Mouse (Mus musculus) embryo, embryonic 10.5 days (tissue): ENCODE data around the gene Ksr2.
A peak's percentile ranks its signal among the peaks of the same experiment; 100 is the strongest.
"Not testable (repeated sequence)": the region's sequence is repeated elsewhere in the genome, so short reads cannot be mapped to it uniquely, and the experiment has no call there.

Experiments used
- DNase-seq: peaks from one replicate; pipeline ENCODE4 v3.0.0-alpha.2; 2015; ENCODE audit warnings: low spot score

Gene Ksr2

DNA sequence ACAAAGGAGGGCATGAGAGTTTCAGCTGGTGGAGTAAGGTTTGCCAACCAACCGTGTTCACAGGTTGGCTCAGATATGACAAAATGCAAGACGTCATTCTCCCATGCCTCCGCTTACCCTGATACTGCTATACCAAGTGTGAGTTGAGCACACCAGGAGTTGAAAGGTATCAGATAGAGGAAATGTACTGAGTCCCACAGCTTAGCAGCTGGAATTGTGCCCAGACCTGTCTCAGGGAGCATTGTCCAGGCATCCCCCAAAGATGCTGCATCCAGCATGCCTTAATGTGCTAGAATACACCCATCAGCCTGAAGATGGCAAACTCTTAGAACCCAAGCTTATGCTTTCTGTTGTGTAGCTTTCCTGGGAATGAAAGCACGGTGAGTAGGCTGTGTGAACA, 206.5 kb downstream of the Ksr2 start:
- no peak for DNase-seq

DNA sequence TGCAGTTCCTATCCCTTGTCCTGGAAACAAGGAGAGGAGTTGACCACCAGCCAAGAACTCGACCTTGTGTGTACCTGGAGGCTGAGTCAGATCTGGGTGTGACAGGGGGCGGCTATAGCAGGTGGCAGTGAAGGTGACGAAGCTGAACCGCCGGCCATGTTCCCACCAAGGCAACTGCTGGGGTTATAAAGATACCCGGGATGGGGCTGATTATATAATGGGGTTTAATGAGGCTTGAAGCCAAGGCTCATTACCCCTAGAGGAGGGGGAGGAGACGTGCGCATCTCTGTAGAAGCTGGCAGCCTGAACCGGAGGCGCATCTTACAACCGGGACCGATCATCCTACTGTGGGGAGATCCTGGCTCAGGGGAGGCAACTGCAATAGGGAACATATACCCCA, 208.4 kb downstream of the Ksr2 start:
- DNase-seq = peak; percentile 17

DNA sequence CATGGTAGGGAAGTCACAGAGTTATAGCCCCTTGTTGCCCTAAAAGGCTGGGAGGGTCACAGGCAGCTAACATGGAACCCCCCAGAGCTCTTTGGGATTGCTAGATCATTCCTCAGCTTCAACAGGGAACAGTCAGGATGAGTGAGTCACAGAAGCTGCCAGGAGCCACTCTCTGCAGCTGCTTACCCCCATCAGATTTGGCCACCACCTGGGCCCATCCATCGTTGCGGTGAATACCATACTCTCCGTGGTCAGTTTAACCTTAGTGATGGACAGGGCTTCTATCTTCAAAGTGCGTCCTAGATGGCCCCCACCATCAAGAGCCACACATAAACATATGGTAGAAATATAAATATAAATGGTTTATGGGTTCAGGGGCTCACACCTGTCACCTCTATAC, 209.4 kb downstream of the Ksr2 start:
- DNase-seq = not testable (repeated sequence)

DNA sequence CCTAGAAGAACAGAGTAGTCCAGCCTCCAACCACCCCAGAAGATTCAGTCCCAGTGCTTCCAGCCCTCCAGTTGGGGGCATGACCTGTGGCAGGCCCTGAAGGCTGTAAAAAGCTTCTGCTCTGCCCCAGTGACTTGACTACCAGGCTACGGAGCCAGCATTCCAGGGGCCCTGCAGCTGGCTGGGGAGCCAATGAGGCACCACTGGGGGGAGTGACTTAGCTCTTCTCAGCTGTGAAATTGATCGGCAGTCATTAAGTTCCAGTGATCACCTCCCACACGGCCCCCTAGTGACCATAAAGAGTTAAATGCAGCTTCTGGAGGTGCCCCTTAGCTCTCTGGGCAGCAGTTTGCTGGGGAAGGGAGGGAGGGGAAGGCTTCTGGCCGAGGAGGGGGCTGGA, 213.1 kb downstream of the Ksr2 start:
- DNase-seq = peak; percentile 61

DNA sequence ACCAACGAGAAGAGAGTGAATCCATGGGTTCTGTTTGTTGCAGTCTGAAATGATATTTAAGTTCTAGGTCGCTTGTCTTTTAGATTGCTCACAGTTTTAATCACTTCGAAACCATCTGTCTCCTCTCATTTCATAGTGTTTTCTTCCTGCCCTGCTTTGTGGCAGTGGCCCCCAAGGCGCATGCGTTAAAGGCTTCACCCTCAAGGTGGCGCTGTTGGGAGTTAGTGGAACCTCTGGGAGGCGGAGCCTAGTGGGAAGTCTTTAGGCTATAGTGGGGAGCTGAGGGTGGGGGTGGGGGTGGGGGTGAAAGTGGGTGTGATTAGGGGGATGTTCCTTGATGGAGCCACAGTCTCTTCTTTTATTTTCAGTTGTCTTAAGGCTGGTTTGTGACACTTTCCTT, 214.6 kb downstream of the Ksr2 start:
- peak; percentile 59 for DNase-seq

DNA sequence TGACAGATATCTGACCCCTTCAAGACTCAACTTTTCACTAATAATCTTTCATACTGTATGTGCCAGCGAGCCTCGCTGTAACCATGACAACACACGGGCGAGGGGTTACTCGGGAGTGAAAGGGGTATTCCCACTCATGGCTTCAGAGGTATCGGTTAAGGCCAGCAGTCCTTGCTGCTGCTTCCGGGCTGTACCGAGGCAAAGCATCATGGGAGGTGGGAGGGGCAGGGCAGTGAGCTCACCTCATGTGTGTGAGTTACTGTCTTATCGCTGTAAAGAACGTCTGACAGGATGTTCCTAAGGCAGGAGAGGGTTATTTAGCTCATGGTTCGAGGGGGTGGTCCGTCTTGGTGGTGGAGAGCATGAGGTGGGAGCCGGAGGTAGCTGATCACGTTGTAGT, 215.8 kb downstream of the Ksr2 start:
- DNase-seq = no peak

DNA sequence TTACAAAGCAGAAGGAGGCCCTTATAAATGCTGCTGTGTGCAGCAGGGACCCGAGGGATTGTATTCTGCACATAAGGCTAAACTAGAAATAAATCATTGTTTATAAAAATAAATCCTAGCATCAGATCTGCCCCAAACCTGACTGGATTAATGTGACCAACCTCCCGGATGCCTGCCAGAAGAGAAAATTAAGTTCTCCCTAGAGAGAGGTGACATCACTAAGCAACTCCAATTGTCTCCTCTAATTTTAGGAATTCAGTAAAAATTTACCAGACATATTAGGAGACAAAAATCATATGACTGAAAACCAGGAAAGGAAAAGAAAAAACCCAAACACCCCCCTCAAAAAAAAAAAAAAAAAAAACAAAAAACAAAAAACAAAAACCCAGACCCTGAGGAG, 221.4 kb downstream of the Ksr2 start:
- DNase-seq = no peak

DNA sequence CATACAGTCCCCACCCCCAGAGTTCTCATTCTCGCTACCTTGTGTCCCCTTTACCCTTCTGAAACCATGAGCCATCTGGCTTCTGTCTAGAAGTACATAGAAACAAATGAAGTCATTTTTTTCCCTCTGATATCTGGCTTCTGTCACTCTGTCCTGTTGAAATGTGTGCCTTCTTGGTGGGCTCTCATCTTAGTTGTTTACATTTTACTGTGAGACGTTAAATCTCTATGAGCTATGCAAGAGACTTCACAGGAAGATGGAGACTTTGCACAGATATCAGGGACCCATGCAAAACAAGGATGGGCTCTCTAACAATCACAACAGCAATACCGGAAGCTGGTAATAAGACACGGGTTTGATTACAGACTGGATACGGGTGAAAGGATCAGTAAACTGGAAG, 222.0 kb downstream of the Ksr2 start:
- DNase-seq = no peak

DNA sequence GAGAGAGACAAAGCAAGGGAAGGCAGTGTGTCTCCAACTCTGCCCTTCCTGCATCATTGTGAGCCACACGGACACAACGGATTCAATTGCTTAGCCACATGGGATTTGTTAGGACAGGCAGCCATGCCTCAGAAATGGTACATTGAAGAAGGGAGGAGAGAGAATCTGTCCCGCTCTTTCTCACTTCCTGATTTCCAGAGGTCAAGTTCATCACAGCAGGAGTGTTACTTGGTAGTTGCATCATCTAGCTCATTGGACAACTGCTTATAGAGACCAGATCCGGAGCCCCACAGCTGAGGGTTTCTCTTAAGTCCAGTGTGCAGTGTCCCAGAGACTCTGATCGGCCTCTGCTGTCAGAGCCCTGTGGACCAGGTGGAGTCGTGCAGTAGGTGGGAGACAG, 227.8 kb downstream of the Ksr2 start:
- DNase-seq = no peak

DNA sequence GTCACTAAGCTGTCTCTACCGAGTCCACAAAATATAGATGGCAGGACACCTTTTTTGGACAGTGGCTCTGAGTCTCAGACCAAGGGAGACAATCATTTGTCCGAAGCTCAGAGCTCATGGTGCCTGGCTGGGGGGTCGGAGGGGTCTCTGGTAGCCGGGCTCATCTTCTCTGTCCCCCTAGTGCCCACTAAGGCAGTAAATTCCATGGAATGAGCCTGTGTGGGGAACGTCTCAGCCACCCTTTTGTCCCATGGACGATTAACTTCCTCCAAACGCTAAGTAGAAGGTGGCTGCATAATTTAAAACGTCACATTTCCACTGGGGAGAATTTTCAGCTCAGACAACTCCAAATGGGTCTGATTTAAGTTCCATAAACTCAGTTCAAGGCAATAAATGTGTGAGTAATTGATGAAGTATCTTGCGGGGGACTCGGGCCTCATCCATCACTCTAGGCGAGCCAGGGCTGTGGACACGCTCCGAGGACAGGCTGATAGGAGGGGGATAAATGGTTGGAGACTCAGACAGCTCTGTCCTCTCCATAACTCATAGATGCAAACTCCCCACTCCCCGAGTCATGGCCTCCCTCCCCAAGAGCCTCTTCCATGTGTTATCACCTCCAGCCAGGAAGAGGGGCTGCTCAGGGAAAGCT, 237.6 kb downstream of the Ksr2 start:
- DNase-seq = peak; percentile 17

DNA sequence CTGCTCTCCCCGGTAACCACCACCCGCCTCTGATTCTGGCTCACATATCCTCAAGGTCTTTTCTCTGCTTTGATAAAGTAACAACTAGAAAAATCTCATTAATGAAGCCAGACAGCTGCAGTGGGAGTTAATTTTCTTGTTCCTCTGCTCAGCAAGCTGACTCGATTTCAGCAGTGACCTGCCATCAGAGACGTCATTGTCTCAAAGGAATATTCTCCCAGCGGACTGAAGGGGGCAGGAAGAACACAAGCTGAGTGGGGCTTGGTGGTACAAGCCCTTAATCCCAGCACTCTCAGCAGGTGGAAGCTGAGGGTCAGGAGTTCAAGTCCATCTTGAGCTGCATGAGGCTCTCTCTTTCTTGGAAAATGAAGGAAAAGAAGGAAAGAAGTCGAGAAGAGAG, 244.8 kb downstream of the Ksr2 start:
- DNase-seq = no peak

DNA sequence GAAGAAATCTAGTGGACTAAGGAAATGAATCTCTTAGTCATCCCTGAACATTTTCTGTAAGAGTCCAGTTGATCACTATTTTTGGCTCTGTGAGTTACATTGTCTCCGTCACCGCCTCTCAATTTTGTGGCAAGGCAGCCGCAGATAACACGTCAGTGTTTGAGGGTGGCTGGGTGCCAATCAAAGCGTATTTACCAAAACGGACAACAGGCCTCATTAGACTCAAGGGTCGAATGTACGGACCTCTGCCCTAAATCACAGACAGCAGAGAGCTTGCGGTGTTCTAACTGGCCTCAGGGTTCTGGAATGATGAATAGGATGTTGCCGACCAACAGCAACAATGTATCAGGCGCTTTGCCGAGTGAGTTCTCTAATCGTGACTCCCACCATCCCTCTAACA, 245.8 kb downstream of the Ksr2 start:
- DNase-seq = no peak

DNA sequence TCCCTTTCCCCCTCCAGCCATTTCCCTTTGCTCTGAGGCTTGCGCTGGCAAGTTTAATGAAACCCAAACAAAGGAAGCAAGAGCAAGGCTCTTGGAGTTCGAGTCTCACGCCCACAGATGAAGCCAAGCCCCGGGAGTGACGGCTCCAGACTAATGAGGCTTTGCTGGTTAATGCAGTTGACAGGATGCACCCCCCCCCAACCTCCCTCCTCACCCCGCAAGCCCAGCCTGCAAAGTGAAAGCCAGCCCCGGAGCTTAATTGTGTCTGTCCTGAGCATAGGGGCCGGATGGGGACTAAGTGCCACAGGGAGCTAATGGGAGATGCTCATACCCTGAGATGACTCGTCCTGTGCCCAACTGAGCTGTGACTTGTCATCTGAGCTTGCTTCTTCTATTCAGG, 251.4 kb downstream of the Ksr2 start:
- DNase-seq = peak; percentile 26

DNA sequence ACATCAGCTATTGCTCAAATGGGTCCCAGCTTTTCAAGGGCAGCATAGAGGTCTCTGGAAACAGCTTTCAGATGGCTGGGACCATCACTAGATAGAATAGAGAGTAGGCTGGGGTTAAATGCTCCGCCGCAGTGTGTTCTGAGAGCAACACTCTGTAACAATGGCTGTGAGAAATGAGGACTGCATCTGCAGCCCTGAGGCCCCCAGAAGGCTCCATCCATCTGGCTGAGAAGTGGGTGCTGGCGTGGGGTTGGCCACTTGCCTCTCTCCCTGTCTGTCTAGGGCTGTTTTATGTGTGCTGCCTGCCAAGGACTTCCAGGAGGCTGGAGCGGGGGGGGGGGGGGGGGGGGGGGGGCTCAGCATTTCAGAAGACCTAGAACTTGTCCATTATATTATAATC, 253.5 kb downstream of the Ksr2 start:
- no peak for DNase-seq

DNA sequence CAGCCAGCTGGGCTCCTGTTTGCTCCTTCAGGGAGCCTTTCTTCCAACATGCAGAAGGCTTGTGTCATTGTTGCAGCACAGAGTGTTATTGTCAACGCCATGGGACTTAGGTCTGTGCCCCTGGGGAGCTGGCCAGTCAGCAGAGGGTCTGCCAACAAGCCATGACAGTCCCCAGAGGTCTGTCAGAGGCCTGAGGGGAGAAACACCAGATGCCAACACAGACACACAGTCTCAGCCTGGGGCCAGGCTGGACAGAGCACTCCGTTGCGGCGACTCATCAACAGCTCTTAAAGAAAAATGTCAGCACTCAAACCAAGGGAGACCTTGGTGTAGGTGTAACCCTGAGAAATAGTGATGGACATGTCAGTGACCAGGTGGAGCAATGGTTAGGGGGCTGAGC, 255.5 kb downstream of the Ksr2 start:
- DNase-seq = no peak

DNA sequence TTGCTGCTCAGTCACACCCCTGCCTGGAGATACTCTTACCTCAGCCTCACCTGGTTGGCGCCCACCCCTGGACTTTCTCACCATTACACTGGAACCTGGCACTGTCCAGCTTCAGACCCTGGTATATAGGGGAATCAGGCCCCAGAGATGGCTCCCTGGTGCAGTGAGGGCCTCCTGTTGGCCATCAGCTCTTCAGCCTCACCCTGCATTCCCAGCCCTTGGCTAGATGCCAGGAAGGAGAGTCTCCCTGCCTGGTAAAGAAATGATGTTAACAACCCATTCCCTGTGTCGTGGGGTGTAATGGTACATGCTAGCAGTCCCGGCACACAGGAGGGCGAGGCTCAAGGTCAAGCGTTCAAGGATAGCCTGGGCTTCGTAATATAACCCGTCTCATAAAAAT, 256.0 kb downstream of the Ksr2 start:
- DNase-seq = no peak

DNA sequence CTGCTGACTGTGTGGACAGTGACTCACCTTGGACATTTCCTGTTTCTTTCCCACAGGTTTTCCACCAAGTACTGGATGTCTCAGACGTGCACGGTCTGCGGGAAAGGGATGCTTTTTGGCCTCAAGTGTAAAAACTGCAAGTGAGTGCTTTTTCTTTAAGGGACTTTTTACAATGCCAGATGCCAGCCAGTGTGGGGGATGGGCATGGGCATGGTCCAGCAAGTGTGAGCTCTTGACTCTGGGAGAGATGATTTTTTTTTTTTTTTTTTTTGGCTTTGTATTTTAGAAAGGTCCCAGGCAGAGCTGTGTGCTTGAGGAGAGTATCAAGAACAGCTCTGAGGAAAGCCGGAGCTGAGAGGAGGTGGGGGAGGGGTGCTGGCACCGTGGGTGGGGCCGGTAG, 257.6 kb downstream of the Ksr2 start:
- no peak for DNase-seq

DNA sequence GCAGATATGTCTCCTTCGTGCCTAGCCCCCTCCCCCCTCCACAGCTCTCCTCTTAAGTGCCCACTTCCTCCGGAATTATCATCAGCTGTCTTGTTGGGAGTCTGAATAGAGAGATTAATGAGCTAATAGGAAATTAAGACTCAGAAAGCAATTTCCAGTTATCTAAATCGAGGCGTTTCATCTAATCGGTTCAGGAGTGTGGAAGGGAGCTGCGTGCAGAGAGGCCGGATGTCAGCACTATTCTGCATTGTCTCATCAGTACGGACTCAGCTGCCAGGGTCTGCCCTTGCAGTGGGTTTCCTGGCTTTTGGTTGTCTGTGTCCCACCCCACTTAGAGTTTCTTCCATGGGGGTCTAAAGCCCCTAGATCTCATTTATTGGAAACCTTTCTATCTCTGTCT, 262.0 kb downstream of the Ksr2 start:
- no peak for DNase-seq

DNA sequence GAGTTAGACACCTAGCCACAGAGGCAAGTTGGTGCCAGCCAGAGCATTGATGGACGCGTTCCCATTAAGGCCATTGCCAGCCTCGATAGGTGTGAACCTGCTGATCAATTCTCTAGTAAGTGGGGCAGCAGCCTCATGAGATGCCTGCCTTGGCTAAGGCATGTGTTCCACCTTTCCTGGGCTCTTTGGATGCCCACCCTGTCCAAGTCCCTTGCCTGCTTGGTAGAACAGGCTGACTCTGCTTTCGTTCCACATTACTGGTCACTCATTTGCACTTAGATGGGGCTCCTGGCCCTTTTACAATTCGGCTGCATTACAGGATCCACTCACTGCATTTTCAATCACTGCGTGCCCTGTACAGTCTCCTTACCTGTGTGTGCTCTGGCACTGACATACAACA, 263.4 kb downstream of the Ksr2 start:
- no peak for DNase-seq

DNA sequence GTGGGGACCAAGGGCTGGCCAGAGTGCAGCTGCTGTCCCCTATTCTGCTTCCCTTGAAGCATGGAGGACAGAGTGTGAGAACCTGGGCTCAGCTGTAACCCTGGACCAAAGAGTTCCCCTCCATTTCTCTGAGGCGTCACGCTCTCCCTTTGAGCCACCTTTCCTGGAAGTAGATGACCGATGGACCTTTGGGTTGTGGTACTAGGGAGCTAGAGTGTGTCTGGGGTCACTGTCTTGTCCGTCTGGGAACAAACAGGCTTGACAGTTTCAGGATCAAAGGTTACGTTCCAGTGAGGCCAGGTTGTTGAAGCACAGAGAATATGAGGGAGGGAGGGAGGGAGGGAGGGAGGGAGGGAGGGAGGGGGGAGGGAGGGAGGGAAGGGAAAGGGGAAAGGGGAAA, 264.6 kb downstream of the Ksr2 start:
- no peak for DNase-seq

DNA sequence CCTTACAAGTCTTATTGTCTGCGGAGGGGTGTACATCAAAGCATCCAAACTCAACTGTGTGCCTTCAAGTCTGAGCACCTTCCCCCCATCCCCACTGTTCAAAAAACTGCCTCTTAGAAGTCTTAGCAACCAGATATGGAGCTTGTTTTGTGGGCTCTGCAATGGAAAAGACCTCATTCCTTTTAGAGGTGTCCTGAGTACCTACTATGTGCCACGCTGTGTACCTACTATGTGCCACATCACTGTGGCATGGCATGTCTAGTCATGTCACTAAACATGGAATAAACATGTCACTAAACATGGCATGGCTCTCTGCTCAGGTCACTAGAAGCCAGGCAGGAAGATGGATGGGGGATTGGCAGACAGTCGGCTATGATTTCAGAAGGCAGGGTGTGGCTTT, 268.4 kb downstream of the Ksr2 start:
- DNase-seq = no peak

DNA sequence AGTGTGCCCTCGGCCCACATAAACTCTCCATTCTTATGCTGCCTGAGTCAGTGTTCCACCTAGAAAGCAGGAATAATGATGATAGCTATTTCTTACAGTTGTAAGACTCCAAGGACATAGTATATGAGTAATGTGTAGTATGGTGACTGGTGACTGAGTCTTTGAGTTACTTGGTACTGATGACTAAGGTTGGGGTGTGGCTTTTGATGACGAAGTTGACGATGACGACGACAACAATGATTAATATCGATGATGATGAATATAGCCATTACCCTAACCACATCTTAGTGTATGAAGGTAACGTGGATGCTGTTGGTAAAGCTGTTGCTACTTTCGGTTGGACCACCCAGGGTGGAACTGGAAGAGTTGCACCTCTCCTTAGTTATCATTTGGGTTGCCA, 270.7 kb downstream of the Ksr2 start:
- DNase-seq = no peak

DNA sequence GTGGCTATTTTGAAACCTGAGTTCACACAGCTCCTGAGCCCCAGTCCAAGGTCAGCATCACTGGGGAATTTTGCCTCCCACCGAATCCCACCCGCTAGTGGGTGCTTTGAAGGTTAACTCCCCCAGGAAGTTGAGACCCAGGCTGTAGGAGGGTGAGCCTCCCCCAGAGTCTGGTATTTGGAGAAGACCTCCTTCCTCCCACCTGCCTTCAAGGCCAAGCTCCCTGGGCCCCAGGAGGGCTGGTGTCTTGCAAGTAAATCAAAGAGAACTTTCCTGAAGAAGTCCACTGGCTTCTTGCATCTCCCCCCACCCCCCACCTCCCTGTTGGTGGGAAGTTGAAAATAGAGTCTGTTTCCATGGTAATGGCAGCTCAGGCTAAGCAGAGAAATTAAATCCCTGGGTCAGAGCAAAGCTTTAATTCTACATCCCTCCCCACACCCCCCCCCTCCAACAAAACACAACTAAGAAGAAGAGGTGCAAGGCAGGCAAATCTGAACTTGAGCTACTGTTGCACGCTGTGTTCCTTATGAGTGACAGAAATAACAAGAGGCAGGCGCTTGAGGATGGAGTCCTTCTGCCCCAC, 274.1 kb downstream of the Ksr2 start:
- peak; percentile 53 for DNase-seq

DNA sequence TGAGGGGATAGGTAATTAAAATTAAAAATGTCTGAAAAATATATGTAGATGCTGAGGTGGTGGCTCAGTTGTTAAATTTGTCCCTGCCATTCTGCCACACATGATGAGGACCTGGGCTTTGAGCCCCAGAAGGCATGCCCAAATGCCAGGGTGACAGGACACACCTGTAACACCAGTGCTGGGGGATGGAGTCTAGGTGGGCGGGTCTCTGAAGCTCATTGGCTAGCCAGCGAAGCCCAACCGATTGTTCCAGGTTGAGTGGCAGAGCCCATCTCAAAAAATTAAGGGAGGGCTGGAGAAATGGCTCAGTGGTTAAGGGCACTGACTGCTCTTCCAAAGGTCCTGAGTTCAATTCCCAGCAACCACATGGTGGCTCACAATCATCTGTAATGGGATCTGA, 274.9 kb downstream of the Ksr2 start:
- no peak for DNase-seq

DNA sequence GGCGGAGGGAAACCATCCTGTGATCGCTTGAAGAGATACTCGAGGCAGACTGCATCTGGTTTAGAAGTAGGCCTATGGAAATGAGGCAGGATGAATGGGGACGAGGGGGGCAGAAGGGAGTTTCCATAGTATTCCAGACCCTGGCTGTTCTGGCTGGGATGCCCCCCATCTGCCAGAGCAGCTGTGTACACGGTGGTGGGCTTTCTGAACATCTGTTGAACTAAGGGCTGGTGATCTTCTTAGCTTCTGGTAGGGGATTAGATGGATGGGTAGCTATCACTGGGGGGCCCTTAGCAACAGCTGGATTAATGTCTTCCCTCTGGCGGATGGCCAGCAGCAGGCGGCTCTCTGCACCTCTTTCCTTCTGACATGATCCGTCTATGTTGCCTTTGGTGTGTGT, 276.0 kb downstream of the Ksr2 start:
- no peak for DNase-seq
